Mouse (Mus musculus) neural tube, embryonic 14.5 days (tissue): ENCODE results near the gene Celf2. TPM values are rescaled to one million over a fixed set of nuclear protein-coding genes. Genes with fewer than 3 reads are reported as not detected.

Experiments
- ATAC-seq: fragments of 200-750 bp; cut with Nextera tagmentation; 2 replicates; pipeline ENCODE4 v1.8.0; 2017; ENCODE audit warnings: low read depth, mild to moderate bottlenecking, moderate TSS enrichment, moderate library complexity
- H3K27ac ChIP-seq: fragments of 300-500 bp; sonication (generic); 2 replicates; pipeline ENCODE4 v1.5.1; 2014; ENCODE audit warnings: low read depth, mild to moderate bottlenecking, control low read depth, low read length, moderate library complexity, mixed read lengths
- H3K27me3 ChIP-seq: fragments of 300-500 bp; sonication (generic); 2 replicates; pipeline ENCODE4 v1.6.1; 2014; ENCODE audit warnings: low read length; ENCODE audit not compliant: control insufficient read depth, insufficient read depth
- H3K36me3 ChIP-seq: fragments of 300-500 bp; sonication (generic); 2 replicates; pipeline ENCODE4 v1.6.1; 2014; ENCODE audit warnings: low read length, mixed read lengths; ENCODE audit not compliant: control insufficient read depth, insufficient read depth
- H3K4me1 ChIP-seq: fragments of 300-500 bp; sonication (generic); 2 replicates; pipeline ENCODE4 v1.6.1; 2014; ENCODE audit warnings: low read length; ENCODE audit not compliant: control insufficient read depth, insufficient read depth
- H3K4me2 ChIP-seq: fragments of 300-500 bp; sonication (generic); 2 replicates; pipeline ENCODE4 v1.6.1; 2014; ENCODE audit warnings: mild to moderate bottlenecking, low read depth, low read length, control low read depth
- H3K4me3 ChIP-seq: fragments of 300-500 bp; sonication (generic); 2 replicates; pipeline ENCODE4 v1.5.1; 2014; ENCODE audit warnings: low read depth, low read length, control low read depth, mixed read lengths
- H3K9ac ChIP-seq: fragments of 300-500 bp; sonication (generic); replicated peaks from 2 replicates; pipeline ENCODE4 v1.6.1; 2014; ENCODE audit warnings: low read depth, mild to moderate bottlenecking, control low read depth, low read length, mixed read lengths
- H3K9me3 ChIP-seq: fragments of 300-500 bp; sonication (generic); 2 replicates; pipeline ENCODE4 v1.6.1; 2016; ENCODE audit warnings: low read length; ENCODE audit not compliant: control insufficient read depth
- WGBS: fragments of 180-500 bp; shearing (Covaris S2); extraction: QIAGEN DNeasy Blood & Tissue Kit; methylation state at CpG from one replicate; pipeline ENCODE4 v1.1.7; 2014; 5-methylcytosine and 5-hydroxymethylcytosine counted together
- polyA plus RNA-seq: library from polyadenylated mRNA; unstranded; fragments of >200 nt; fragmentation: Nextera tagmentation; extraction: Ambion mirVana; gene quantifications from 2 replicates; pipeline ENCODE4 v1.2.1, GENCODE M21; 2014

Celf2 gene
- polyA plus RNA-seq, 1 experiment from 2014 or later = 161 TPM

- Histone ChIP-seq H3K9me3 (no peaks in the 10 kb centered on the region), H3K27me3 (no peaks in the 10 kb centered on the region), H3K4me3 (no peak overlapping the region), H3K4me2 (no peak overlapping the region), H3K4me1 (peaks cover 7% of the 10 kb centered on the region), H3K9ac (no peak overlapping the region), H3K27ac (no peak overlapping the region), H3K36me3 (no peaks in the 10 kb centered on the region)
- no peak for ATAC-seq
- 81% methylated on average over 11 of the region's 11 CpGs for WGBS
These were observed 803.2 kb downstream of the Celf2 start for GRCm38 (mm10) chr2:6705929-6706739.

GRCm38 (mm10) chr2:6705475-6705874 lies 803.9 kb downstream of the Celf2 start:
- H3K4me2 ChIP-seq = no peak overlapping the region
- no peaks in the 10 kb centered on the region for H3K27me3 ChIP-seq
- H3K9me3 ChIP-seq = no peaks in the 10 kb centered on the region
- no peak overlapping the region for H3K9ac ChIP-seq
- peaks cover 7% of the 10 kb centered on the region for H3K4me1 ChIP-seq
- H3K27ac ChIP-seq = no peak overlapping the region
- WGBS = 70% methylated on average over 7 of the region's 7 CpGs
- ATAC-seq = no peak
- no peaks in the 10 kb centered on the region for H3K36me3 ChIP-seq
- no peak overlapping the region for H3K4me3 ChIP-seq

DNA sequence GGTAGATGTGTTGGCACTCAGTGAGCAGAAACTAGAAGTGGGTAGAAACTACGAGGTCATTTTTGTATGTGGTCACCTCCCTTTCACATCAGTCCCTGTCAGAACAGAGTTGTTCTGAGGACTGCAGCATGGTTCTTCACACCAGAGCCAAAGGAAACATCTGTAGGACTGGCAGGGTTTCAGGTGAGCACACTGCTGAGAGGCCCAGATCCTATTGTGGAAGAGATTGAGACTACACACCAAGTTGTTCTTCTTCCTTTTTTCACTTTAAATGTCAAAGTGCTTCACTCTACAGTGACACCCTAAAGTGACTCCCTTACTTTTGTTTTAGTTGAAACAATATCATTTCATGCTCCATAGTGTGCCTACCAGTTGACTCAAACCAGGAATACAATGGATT lies 804.6 kb downstream of the Celf2 start:
- no peak overlapping the region for H3K27ac ChIP-seq
- H3K9me3 ChIP-seq = no peaks in the 10 kb centered on the region
- WGBS = 89% methylated on average over 1 of the region's 1 CpGs
- H3K4me1 ChIP-seq = peaks cover 7% of the 10 kb centered on the region
- no peak overlapping the region for H3K9ac ChIP-seq
- no peaks in the 10 kb centered on the region for H3K27me3 ChIP-seq
- no peak overlapping the region for H3K4me2 ChIP-seq
- no peak for ATAC-seq
- no peaks in the 10 kb centered on the region for H3K36me3 ChIP-seq
- no peak overlapping the region for H3K4me3 ChIP-seq

DNA sequence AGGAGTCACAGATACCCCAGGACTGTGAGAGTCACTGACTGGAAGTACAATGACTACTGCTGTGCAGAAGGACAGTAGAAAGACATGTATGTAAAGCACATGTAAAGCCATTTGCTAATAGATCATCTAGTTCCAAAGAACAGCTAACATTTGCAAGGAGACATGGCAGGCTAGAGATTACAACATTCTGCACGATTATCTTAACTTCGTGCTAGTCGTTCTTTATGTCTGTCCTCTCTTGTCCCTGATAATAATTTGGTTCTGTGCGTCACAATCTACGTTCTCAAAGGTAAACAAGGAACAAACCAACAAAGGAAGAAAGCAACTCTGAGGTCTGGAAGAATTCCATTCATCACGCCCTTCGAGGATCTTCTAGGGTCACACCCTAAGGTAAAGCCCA lies 805.0 kb downstream of the Celf2 start:
- peaks cover 7% of the 10 kb centered on the region for H3K4me1 ChIP-seq
- 94% methylated on average over 7 of the region's 7 CpGs for WGBS
- no peaks in the 10 kb centered on the region for H3K27me3 ChIP-seq
- ATAC-seq = no peak
- H3K4me2 ChIP-seq = no peak overlapping the region
- H3K27ac ChIP-seq = no peak overlapping the region
- no peak overlapping the region for H3K4me3 ChIP-seq
- no peaks in the 10 kb centered on the region for H3K9me3 ChIP-seq
- no peaks in the 10 kb centered on the region for H3K36me3 ChIP-seq
- H3K9ac ChIP-seq = no peak overlapping the region

DNA sequence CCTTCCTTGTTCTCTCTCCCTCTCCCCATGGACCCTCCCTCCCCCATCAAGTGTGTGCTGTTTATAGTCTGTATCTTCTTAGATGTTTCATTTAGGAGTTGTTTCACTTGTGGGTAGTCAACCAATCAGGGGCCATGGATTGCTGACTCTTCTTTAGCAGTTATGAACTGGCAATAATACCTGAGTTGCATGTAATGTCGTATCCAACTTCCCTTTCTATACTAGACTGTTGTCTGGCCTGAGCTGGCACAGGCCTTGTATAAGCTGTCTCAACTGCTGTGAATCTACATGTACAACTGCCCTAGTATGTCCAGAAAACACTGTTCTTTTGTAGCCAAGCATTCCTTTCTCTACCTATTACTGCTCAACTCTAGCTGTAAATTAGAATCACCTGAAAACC lies 813.0 kb downstream of the Celf2 start:
- Histone ChIP-seq H3K27me3 (no peaks in the 10 kb centered on the region), H3K4me3 (no peak overlapping the region), H3K4me2 (no peak overlapping the region), H3K9me3 (no peaks in the 10 kb centered on the region), H3K4me1 (no peaks in the 10 kb centered on the region), H3K36me3 (no peaks in the 10 kb centered on the region), H3K9ac (no peak overlapping the region), H3K27ac (no peak overlapping the region)
- no peak for ATAC-seq
- 96% methylated on average over 1 of the region's 1 CpGs for WGBS

- no peaks in the 10 kb centered on the region for H3K9me3 ChIP-seq
- H3K4me1 ChIP-seq = no peaks in the 10 kb centered on the region
- H3K27me3 ChIP-seq = no peaks in the 10 kb centered on the region
- 81% methylated on average over 4 of the region's 4 CpGs for WGBS
- ATAC-seq = no peak
- no peak overlapping the region for H3K4me3 ChIP-seq
- H3K27ac ChIP-seq = no peak overlapping the region
- no peak overlapping the region for H3K9ac ChIP-seq
- H3K36me3 ChIP-seq = no peaks in the 10 kb centered on the region
- H3K4me2 ChIP-seq = no peak overlapping the region
These were observed 813.9 kb downstream of the Celf2 start for GRCm38 (mm10) chr2:6695353-6695951.

DNA sequence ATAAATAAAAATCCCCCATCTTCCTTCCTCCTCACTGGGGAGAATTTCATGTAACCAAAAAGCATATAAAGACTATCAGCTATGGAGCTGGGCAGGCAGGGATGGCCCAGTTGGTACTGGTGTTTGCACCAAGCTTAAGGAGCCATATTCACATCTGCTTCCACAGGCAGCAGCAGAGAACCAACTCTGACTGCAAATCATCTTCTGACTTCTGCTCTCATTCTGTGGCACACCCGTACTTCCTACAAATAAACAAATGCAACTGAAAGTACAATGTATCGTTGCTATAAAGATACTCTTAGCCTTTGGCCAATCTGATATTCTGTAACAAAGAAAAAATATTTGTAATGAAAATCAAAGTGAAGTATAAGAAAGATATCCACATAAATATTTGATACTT lies 819.7 kb downstream of the Celf2 start:
- H3K4me1 ChIP-seq = no peaks in the 10 kb centered on the region
- no peak overlapping the region for H3K9ac ChIP-seq
- H3K4me2 ChIP-seq = no peak overlapping the region
- H3K27ac ChIP-seq = no peak overlapping the region
- 84% methylated on average over 2 of the region's 2 CpGs for WGBS
- H3K9me3 ChIP-seq = no peaks in the 10 kb centered on the region
- H3K27me3 ChIP-seq = no peaks in the 10 kb centered on the region
- no peaks in the 10 kb centered on the region for H3K36me3 ChIP-seq
- H3K4me3 ChIP-seq = no peak overlapping the region
- ATAC-seq = no peak

- H3K9me3 ChIP-seq = no peaks in the 10 kb centered on the region
- no peak overlapping the region for H3K4me2 ChIP-seq
- ATAC-seq = no peak
- H3K27me3 ChIP-seq = no peaks in the 10 kb centered on the region
- no peak overlapping the region for H3K9ac ChIP-seq
- no peaks in the 10 kb centered on the region for H3K36me3 ChIP-seq
- WGBS = 100% methylated on average over 1 of the region's 1 CpGs
- H3K4me1 ChIP-seq = no peaks in the 10 kb centered on the region
- H3K27ac ChIP-seq = no peak overlapping the region
- no peak overlapping the region for H3K4me3 ChIP-seq
These were observed 831.1 kb downstream of the Celf2 start for GRCm38 (mm10) chr2:6678231-6678630.

GRCm38 (mm10) chr2:6677457-6677856 lies 831.9 kb downstream of the Celf2 start:
- H3K4me2 ChIP-seq = no peak overlapping the region
- ATAC-seq = no peak
- H3K36me3 ChIP-seq = no peaks in the 10 kb centered on the region
- H3K27ac ChIP-seq = no peak overlapping the region
- no peak overlapping the region for H3K4me3 ChIP-seq
- H3K9me3 ChIP-seq = no peaks in the 10 kb centered on the region
- no peak overlapping the region for H3K9ac ChIP-seq
- H3K27me3 ChIP-seq = no peaks in the 10 kb centered on the region
- H3K4me1 ChIP-seq = no peaks in the 10 kb centered on the region
